Mouse (Mus musculus): ENCODE measurements at regions not wholly inside any gene's neighbourhood (a gene's known extent, or its start where the extent isn't known, plus 50 kb on each side); places are given as distances from the start of the nearest gene placed in this dataset.
A peak's percentile ranks its signal among the peaks of the same experiment; 100 is the strongest.

GRCm38 (mm10) chrX:96019556-96019955, 62.8 kb upstream of the Las1l start:
- ATAC-seq = peak; percentile 95

DNA sequence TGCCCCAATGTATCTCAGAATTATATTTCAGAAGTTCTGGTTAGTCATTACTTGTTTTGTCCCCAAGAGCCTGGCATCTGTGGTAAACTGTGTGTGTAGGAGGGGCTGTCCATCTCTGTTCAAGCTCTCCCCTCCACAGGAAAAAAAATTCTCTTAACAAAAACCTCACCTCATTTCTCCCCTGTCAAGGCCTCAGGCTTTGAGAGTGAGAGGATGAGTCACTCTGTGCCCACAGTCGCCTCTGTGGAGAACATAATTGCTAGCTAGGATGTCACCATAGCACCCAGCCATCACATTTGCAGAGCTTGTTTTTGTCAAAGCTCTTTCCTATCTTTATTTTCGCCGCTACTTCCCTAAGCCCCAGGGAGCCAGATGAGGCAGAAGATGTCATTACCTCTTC, 63.6 kb upstream of the Las1l start:
- peak; percentile 56 for ATAC-seq

DNA sequence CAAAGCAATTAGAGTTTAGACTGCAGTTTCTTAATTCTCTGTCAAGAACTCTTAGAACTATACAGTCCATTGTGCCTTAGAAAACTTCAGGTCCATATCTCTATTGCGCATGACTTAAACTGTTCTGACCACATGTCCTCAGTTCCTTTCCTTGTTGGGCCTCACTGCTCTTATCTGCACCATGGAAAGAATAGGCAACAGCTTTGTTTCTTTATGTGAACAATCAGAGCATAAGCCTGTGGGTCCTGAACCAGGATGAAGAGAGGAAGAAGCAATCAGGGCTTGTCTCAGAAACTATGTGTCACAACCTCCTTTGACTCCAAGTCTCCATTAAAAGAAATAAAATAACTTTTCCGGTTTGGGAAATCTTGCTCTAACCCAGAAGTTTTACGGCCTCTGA, 68.6 kb upstream of the Las1l start:
- ATAC-seq = no peak

- ATAC-seq = peak; percentile 85
These were observed 69.1 kb upstream of the Las1l start for GRCm38 (mm10) chrX:96025876-96026275.

DNA sequence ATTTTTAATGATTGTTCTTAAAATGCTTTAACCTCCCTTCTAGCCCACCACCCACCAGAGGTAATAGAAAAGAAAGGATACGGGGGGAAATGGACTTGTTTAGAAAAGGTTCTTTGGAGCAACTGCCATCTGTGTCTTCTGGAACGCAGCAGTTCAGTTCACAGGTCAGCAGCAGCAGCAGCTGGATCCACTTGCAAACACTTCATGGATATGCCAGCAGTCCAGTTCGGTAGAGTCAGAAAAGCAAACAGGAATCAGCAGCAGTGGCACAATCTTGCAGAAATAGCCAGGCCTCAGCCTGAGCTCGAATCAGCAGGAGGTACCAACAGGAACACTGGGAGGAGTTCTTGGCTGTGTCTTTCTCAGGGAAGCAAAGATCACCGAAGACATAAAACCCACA, 64.3 kb upstream of the Msn start:
- ATAC-seq = no peak

DNA sequence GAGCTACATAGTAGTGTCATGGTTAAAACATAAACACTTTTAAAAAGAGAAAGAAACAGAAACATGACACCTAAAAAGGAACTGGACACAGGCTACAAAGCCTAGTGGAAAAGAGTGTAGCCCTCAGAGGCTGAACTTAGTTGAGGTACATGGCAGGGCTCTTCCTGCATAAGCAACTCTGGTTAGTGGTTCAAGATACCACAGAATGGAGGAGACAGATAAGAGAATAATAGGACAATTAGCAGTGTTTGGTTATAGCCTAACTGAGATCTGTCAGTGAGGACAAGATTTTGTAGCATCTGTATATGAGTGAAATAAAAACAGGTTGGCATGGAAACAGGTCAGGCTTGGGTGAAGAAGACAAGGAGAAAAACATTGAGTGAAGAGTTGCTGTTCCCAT, 60.5 kb upstream of the Msn start:
- ATAC-seq = no peak

- no peak for ATAC-seq
These were observed 53.6 kb upstream of the Msn start for GRCm38 (mm10) chrX:96042193-96042592.
